Mouse (Mus musculus) R1 (cell line): ENCODE results near the gene Agxt2.

Experiments
- DNase-seq: peaks from one replicate; pipeline ENCODE4 v3.0.0-alpha.2; 2018; ENCODE audit warnings: low read depth, low spot score

The Agxt2 gene

GRCm38 (mm10) chr15:10358039-10358948 lies at the start of gene Agxt2:
Gene Agxt2, plus strand, starts transcription at chr15:10358532.
- no peak for DNase-seq

- no peak for DNase-seq
These were observed 46.5 kb upstream of the Agxt2 start for GRCm38 (mm10) chr15:10311826-10312225.

GRCm38 (mm10) chr15:10313522-10314455 lies 44.5 kb upstream of the Agxt2 start:
- DNase-seq, result peak; percentile 52

- DNase-seq, result no peak
These were observed 33.3 kb upstream of the Agxt2 start, which contains the start of gene Gm21973 for GRCm38 (mm10) chr15:10325080-10325479. Gene Gm21973, plus strand, starts transcription at chr15:10325380.

GRCm38 (mm10) chr15:10330626-10331025 lies 27.7 kb upstream of the Agxt2 start:
- DNase-seq, result no peak

GRCm38 (mm10) chr15:10332566-10332965 lies 25.8 kb upstream of the Agxt2 start:
- no peak for DNase-seq

- DNase-seq, result no peak
These were observed 19.7 kb upstream of the Agxt2 start for GRCm38 (mm10) chr15:10338606-10339005.

- no peak for DNase-seq
These were observed 11.3 kb upstream of the Agxt2 start for GRCm38 (mm10) chr15:10347044-10347443.

- no peak for DNase-seq
These were observed 8.0 kb downstream of the Agxt2 start for GRCm38 (mm10) chr15:10366331-10366730.

GRCm38 (mm10) chr15:10375404-10375803 lies 17.1 kb downstream of the Agxt2 start:
- DNase-seq, result no peak

- DNase-seq, result no peak
These were observed 20.1 kb downstream of the Agxt2 start for GRCm38 (mm10) chr15:10378338-10378959.

GRCm38 (mm10) chr15:10379757-10380458 lies 21.6 kb downstream of the Agxt2 start:
- DNase-seq, result no peak

GRCm38 (mm10) chr15:10387263-10387662 lies 28.9 kb downstream of the Agxt2 start:
- DNase-seq, result no peak

GRCm38 (mm10) chr15:10399795-10400194 lies 41.5 kb downstream of the Agxt2 start:
- DNase-seq, result no peak

- DNase-seq, result peak; percentile 22
These were observed 42.1 kb downstream of the Agxt2 start for GRCm38 (mm10) chr15:10400415-10400814.

GRCm38 (mm10) chr15:10409842-10410241 lies 51.5 kb downstream of the Agxt2 start:
- no peak for DNase-seq

- no peak for DNase-seq
These were observed 52.5 kb downstream of the Agxt2 start for GRCm38 (mm10) chr15:10410881-10411280.

- no peak for DNase-seq
These were observed 55.3 kb downstream of the Agxt2 start for GRCm38 (mm10) chr15:10413656-10414055.

GRCm38 (mm10) chr15:10421138-10421784 lies 62.9 kb downstream of the Agxt2 start:
- no peak for DNase-seq

- no peak for DNase-seq
These were observed 63.4 kb downstream of the Agxt2 start for GRCm38 (mm10) chr15:10421785-10422144.

- DNase-seq, result peak; percentile 25
These were observed 67.8 kb downstream of the Agxt2 start for GRCm38 (mm10) chr15:10426124-10426523.
